Mouse (Mus musculus) brain, embryonic 14.5 days (tissue): ENCODE results near the gene Cpvl. TPM values are rescaled to one million over a fixed set of nuclear protein-coding genes. Genes with fewer than 3 reads are reported as not detected.

Source experiments
- DNase-seq: peaks from one replicate; pipeline ENCODE4 v3.0.0-alpha.2; 2011; ENCODE audit warnings: low read depth
- CTCF ChIP-seq: fragments of 200-500 bp; IDR thresholded peaks from 2 replicates; pipeline ENCODE4 v1.5.1; 2012; ENCODE audit warnings: inconsistent platforms, mild to moderate bottlenecking, moderate library complexity, borderline replicate concordance; ENCODE audit not compliant: insufficient read depth, insufficient read length; ENCODE audit errors: extremely low read depth
- POLR2A ChIP-seq: fragments of 200-500 bp; IDR thresholded peaks from 2 replicates; pipeline ENCODE4 v1.6.1; 2012; ENCODE audit warnings: mild to moderate bottlenecking, inconsistent platforms, borderline replicate concordance; ENCODE audit not compliant: poor library complexity, insufficient read depth, insufficient read length, severe bottlenecking; ENCODE audit errors: extremely low read depth
- polyA plus RNA-seq: library from polyadenylated mRNA; depleted of rRNA; stranded (reverse); fragments of >200 nt; gene quantifications from 2 replicates; pipeline ENCODE4 v1.2.3, GENCODE M21; 2012

Gene Cpvl
- polyA plus RNA-seq, 1 experiment, result not detected

- no peak for TF ChIP-seq CTCF
- no peak for TF ChIP-seq POLR2A
- DNase-seq, result no peak
These were observed 30.0 kb downstream of the Cpvl start for GRCm38 (mm10) chr6:53948388-53949035.

DNA sequence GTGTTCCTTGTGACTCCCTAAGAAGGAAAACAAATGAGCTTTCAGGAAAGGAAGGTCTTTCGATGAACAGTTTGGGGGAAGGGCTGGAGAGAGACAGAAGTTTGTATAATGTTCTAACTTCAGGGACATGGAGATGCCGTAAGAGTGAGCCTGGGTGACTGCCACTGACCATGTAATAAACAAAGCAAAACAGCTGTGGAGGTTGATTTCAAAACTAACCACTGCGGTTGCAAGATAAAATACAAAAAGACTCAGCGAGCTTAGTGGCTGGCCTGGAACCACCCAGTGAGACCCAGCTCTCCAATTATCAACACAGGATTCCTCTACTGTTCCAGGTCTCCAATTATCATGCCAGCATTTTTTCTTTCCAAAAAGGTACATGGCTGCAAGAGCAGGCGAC lies 33.6 kb downstream of the Cpvl start:
- TF ChIP-seq POLR2A (no peak), CTCF (no peak)
- no peak for DNase-seq

- no peak for TF ChIP-seq POLR2A
- TF ChIP-seq CTCF, result no peak
- no peak for DNase-seq
These were observed 34.1 kb downstream of the Cpvl start for GRCm38 (mm10) chr6:53944417-53944816.

- DNase-seq, result no peak
These were observed 36.2 kb downstream of the Cpvl start for GRCm38 (mm10) chr6:53942190-53942831.

DNA sequence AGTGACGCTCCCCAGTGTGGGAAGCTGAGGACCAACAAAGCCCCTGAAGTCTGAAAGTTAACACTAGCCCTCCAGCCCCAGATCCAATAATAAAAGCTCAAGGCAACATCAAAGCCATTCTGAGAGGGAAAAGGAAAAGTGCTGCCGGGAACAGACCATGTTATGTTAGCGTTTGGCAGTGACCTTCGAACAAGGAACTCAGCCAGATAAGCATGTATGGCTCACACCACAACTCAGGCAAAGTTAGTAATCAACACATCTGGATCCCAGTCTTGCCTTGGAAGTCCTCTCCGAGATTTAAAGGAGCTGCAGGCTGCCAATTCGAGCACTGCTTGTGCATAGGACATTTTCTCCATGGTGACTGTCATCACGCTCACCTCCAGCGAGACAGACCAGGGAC lies 38.7 kb downstream of the Cpvl start:
- TF ChIP-seq CTCF (no peak), POLR2A (no peak)
- DNase-seq, result no peak

More at GRCm38 (mm10) chr6:53942190-53942831, 36.2 kb downstream of the Cpvl start:
- TF ChIP-seq CTCF (no peak), POLR2A (no peak)

DNA sequence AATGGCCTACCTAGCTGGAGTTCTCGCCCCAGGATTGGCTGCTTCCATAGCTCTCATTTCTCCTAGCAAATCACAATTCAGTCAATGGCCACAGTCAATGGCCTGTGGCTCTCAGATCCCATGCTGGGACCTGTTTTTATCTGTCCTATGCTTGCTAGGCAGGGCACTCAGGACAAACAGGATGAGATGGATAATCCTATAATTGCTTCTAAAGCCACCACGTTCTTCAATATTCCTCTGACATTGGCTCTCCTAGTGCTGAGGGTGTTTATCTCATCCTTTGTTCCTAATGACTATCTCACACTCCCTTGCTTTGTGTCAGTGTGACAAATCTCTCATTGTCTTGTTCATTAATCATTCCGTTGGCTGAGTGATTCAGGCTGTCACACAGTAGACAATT lies 39.5 kb downstream of the Cpvl start:
- TF ChIP-seq POLR2A, result no peak
- TF ChIP-seq CTCF, result no peak
- peak; percentile 64 for DNase-seq

DNA sequence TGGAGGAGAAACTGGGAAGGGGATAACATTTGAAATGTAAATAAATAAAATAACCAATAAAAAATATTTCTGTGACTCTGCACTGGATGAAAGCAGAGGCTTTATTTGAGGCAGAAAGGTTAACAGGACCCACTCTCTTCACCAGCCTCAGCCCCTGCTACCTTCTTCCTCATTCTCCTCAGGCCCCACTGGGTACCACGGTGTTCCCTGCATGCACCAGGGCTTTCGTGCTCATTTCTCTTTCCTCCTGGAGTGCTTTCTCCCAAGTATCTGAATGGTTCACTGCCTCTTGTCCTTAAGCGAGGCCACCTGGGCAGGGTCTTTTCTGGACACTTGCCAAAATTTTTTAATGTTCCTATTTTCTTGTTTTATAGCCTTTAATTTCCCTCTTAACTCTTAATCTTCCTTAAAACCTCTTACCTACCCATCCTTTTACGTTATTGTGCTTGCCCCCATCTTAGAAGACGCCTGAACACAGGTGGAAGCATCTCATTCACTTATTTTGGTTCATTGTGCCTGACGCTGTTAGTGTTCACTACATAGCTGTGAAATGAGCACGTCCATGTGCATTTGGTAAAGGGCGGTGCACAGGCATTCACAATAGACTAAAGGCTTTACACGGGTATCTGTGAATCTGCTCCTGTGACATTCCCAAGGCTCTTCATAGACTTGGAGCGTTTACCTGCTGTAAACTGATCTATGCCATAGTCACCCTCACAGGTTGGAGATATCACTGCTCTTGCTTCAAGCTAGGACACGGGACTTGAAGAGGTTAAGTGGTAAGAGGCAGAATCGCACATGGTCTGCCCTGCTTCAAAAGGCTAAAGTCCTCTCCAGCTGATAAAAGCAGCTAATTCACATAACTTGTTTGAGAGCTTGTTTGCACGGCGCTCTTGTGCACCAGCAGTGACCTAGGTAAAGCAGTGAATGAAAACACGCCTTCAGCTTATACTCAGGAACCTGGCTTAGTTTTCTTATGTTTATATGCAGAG lies 41.0 kb downstream of the Cpvl start:
- TF ChIP-seq CTCF (no peak), POLR2A (no peak)
- DNase-seq, result no peak

- TF ChIP-seq CTCF (no peak), POLR2A (no peak)
- DNase-seq, result no peak
These were observed 46.9 kb downstream of the Cpvl start for GRCm38 (mm10) chr6:53931605-53932004.

- no peak for DNase-seq
- TF ChIP-seq POLR2A (no peak), CTCF (no peak)
These were observed 48.6 kb downstream of the Cpvl start for GRCm38 (mm10) chr6:53929858-53930257.

GRCm38 (mm10) chr6:53926197-53926596 lies 52.3 kb downstream of the Cpvl start:
- DNase-seq, result no peak
- TF ChIP-seq CTCF, result no peak
- TF ChIP-seq POLR2A, result no peak

GRCm38 (mm10) chr6:53925192-53925591 lies 53.3 kb downstream of the Cpvl start:
- DNase-seq, result no peak
- TF ChIP-seq POLR2A, result no peak

DNA sequence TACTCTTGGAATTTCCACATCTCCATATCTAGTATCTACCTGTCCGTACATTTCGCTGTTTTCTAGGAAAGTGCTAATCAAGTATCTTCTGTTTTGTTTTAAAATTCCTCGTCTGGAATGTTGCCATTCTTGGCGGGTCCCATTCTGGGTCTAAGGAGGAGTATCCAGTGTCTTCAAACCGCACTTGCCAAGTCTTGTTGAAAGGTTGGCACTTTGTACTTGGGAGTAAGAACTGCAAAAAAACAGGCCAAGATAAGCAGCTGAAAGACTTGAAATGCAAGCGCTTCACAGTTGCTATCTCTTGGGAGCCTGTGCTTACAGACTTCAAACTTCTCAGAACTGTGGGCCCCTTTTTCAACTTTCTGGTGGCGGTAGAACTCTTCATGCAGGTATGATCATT lies 58.4 kb downstream of the Cpvl start:
- TF ChIP-seq CTCF, result no peak
- TF ChIP-seq POLR2A, result no peak
- no peak for DNase-seq
